Mouse (Mus musculus): ENCODE measurements around the gene Kirrel3. TPM values are rescaled to one million over a fixed set of nuclear protein-coding genes. Genes with fewer than 3 reads are reported as not detected.

The Kirrel3 gene
- polyA plus RNA-seq, 1 experiment from 2014 or later = 54.0 TPM

- Histone ChIP-seq H3K4me1 (ENCODE audit: control insufficient read depth, insufficient read depth, low read length) (peaks cover 30% of the 10 kb centered on the region), H3K27ac (ENCODE audit: low read length) (no peak overlapping the region), H3K36me3 (ENCODE audit: control insufficient read depth, insufficient read depth, low read length) (no peaks in the 10 kb centered on the region), H3K9ac (ENCODE audit: low read depth, low read length) (no peak overlapping the region), H3K27me3 (ENCODE audit: control insufficient read depth, insufficient read depth, low read depth, low read length) (no peaks in the 10 kb centered on the region), H3K9me3 (replicated peaks; ENCODE audit: control insufficient read depth, low read length, poor library complexity, severe bottlenecking) (no peaks in the 10 kb centered on the region), H3K4me3 (ENCODE audit: low read depth, low read length) (no peak overlapping the region), H3K4me2 (ENCODE audit: low read length) (no peak overlapping the region)
- 76% methylated on average over 1 of the region's 1 CpGs for WGBS
- no peak for ATAC-seq
Measured at GRCm38 (mm10) chr9:35021744-35022143, 536.0 kb downstream of the Kirrel3 start.

- Histone ChIP-seq H3K9ac (ENCODE audit: low read depth, low read length) (peak overlapping the region; percentile 52; the same call in 1 of the 2 replicates), H3K36me3 (ENCODE audit: control insufficient read depth, insufficient read depth, low read length) (no peaks in the 10 kb centered on the region), H3K4me2 (ENCODE audit: low read length) (peak overlapping the region; percentile 48), H3K4me3 (ENCODE audit: low read depth, low read length) (peak overlapping the region; percentile 17; the same call in 1 of the 2 replicates), H3K9me3 (replicated peaks; ENCODE audit: control insufficient read depth, low read length, poor library complexity, severe bottlenecking) (no peaks in the 10 kb centered on the region), H3K4me1 (ENCODE audit: control insufficient read depth, insufficient read depth, low read length) (peaks cover 6% of the 10 kb centered on the region; the same call in 1 of the 2 replicates), H3K27ac (ENCODE audit: low read length) (no peak overlapping the region), H3K27me3 (ENCODE audit: control insufficient read depth, insufficient read depth, low read depth, low read length) (no peaks in the 10 kb centered on the region)
- ATAC-seq = peak; percentile 33
- 6% methylated on average over 25 of the region's 25 CpGs for WGBS
Measured at GRCm38 (mm10) chr9:35024591-35025496, 539.1 kb downstream of the Kirrel3 start.

GRCm38 (mm10) chr9:35026311-35026710 is 540.6 kb downstream of the Kirrel3 start:
- 85% methylated on average over 6 of the region's 6 CpGs for WGBS
- no peaks in the 10 kb centered on the region for H3K27me3 ChIP-seq (ENCODE audit: control insufficient read depth, insufficient read depth, low read depth, low read length)
- ATAC-seq = no peak
- no peak overlapping the region for H3K9ac ChIP-seq (ENCODE audit: low read depth, low read length)
- H3K4me2 ChIP-seq (ENCODE audit: low read length) = no peak overlapping the region
- no peak overlapping the region for H3K27ac ChIP-seq (ENCODE audit: low read length)
- no peaks in the 10 kb centered on the region for H3K9me3 ChIP-seq (replicated peaks; ENCODE audit: control insufficient read depth, low read length, poor library complexity, severe bottlenecking)
- H3K4me1 ChIP-seq (ENCODE audit: control insufficient read depth, insufficient read depth, low read length) = peaks cover 6% of the 10 kb centered on the region; the same call in 1 of the 2 replicates
- H3K36me3 ChIP-seq (ENCODE audit: control insufficient read depth, insufficient read depth, low read length) = no peaks in the 10 kb centered on the region
- H3K4me3 ChIP-seq (ENCODE audit: low read depth, low read length) = no peak overlapping the region

- H3K9ac ChIP-seq (ENCODE audit: low read depth, low read length) = no peak overlapping the region
- H3K27ac ChIP-seq (ENCODE audit: low read length) = no peak overlapping the region
- 65% methylated on average over 6 of the region's 6 CpGs for WGBS
- no peak overlapping the region for H3K4me3 ChIP-seq (ENCODE audit: low read depth, low read length)
- H3K36me3 ChIP-seq (ENCODE audit: control insufficient read depth, insufficient read depth, low read length) = no peaks in the 10 kb centered on the region
- no peaks in the 10 kb centered on the region for H3K9me3 ChIP-seq (replicated peaks; ENCODE audit: control insufficient read depth, low read length, poor library complexity, severe bottlenecking)
- H3K4me1 ChIP-seq (ENCODE audit: control insufficient read depth, insufficient read depth, low read length) = peaks cover 6% of the 10 kb centered on the region; the same call in 1 of the 2 replicates
- H3K27me3 ChIP-seq (ENCODE audit: control insufficient read depth, insufficient read depth, low read depth, low read length) = no peaks in the 10 kb centered on the region
- ATAC-seq = no peak
- H3K4me2 ChIP-seq (ENCODE audit: low read length) = no peak overlapping the region
Measured at GRCm38 (mm10) chr9:35026897-35027311, 541.2 kb downstream of the Kirrel3 start.

- 90% methylated on average over 6 of the region's 6 CpGs for WGBS
- Histone ChIP-seq H3K9me3 (replicated peaks; ENCODE audit: control insufficient read depth, low read length, poor library complexity, severe bottlenecking) (no peaks in the 10 kb centered on the region), H3K4me2 (ENCODE audit: low read length) (no peak overlapping the region), H3K27me3 (ENCODE audit: control insufficient read depth, insufficient read depth, low read depth, low read length) (no peaks in the 10 kb centered on the region), H3K4me3 (ENCODE audit: low read depth, low read length) (no peak overlapping the region), H3K27ac (ENCODE audit: low read length) (no peak overlapping the region), H3K36me3 (ENCODE audit: control insufficient read depth, insufficient read depth, low read length) (no peaks in the 10 kb centered on the region), H3K4me1 (ENCODE audit: control insufficient read depth, insufficient read depth, low read length) (peaks cover 6% of the 10 kb centered on the region; the same call in 1 of the 2 replicates), H3K9ac (ENCODE audit: low read depth, low read length) (no peak overlapping the region)
- ATAC-seq = no peak
Measured at GRCm38 (mm10) chr9:35027382-35027997, 541.8 kb downstream of the Kirrel3 start.

GRCm38 (mm10) chr9:35030823-35031222 is 545.1 kb downstream of the Kirrel3 start:
- ATAC-seq = no peak

GRCm38 (mm10) chr9:35032457-35032856 is 546.8 kb downstream of the Kirrel3 start:
- H3K36me3 ChIP-seq (ENCODE audit: control insufficient read depth, insufficient read depth, low read length) = no peaks in the 10 kb centered on the region; the same call in 1 of the 2 replicates
- H3K4me2 ChIP-seq (ENCODE audit: low read length) = no peak overlapping the region
- H3K4me1 ChIP-seq (ENCODE audit: control insufficient read depth, insufficient read depth, low read length) = no peaks in the 10 kb centered on the region
- no peak overlapping the region for H3K27ac ChIP-seq (ENCODE audit: low read length)
- H3K9me3 ChIP-seq (replicated peaks; ENCODE audit: control insufficient read depth, low read length, poor library complexity, severe bottlenecking) = no peaks in the 10 kb centered on the region
- H3K4me3 ChIP-seq (ENCODE audit: low read depth, low read length) = no peak overlapping the region
- H3K9ac ChIP-seq (ENCODE audit: low read depth, low read length) = no peak overlapping the region
- H3K27me3 ChIP-seq (ENCODE audit: control insufficient read depth, insufficient read depth, low read depth, low read length) = no peaks in the 10 kb centered on the region
- 63% methylated on average over 6 of the region's 6 CpGs for WGBS
- ATAC-seq = no peak

More at GRCm38 (mm10) chr9:35030823-35031222, 545.1 kb downstream of the Kirrel3 start:
- no peak overlapping the region for H3K9ac ChIP-seq (ENCODE audit: low read depth, low read length)
- no peaks in the 10 kb centered on the region; the same call in 1 of the 2 replicates for H3K36me3 ChIP-seq (ENCODE audit: control insufficient read depth, insufficient read depth, low read length)
- no peak overlapping the region for H3K4me3 ChIP-seq (ENCODE audit: low read depth, low read length)
- no peak overlapping the region for H3K27ac ChIP-seq (ENCODE audit: low read length)
- no peaks in the 10 kb centered on the region for H3K4me1 ChIP-seq (ENCODE audit: control insufficient read depth, insufficient read depth, low read length)
- no peaks in the 10 kb centered on the region for H3K9me3 ChIP-seq (replicated peaks; ENCODE audit: control insufficient read depth, low read length, poor library complexity, severe bottlenecking)
- 71% methylated on average over 5 of the region's 5 CpGs for WGBS
- H3K27me3 ChIP-seq (ENCODE audit: control insufficient read depth, insufficient read depth, low read depth, low read length) = no peaks in the 10 kb centered on the region
- H3K4me2 ChIP-seq (ENCODE audit: low read length) = no peak overlapping the region

- WGBS = 58% methylated on average over 14 of the region's 14 CpGs
- no peaks in the 10 kb centered on the region for H3K9me3 ChIP-seq (replicated peaks; ENCODE audit: control insufficient read depth, low read length, poor library complexity, severe bottlenecking)
- no peaks in the 10 kb centered on the region for H3K4me1 ChIP-seq (ENCODE audit: control insufficient read depth, insufficient read depth, low read length)
- ATAC-seq = no peak
- H3K4me2 ChIP-seq (ENCODE audit: low read length) = no peak overlapping the region
- no peaks in the 10 kb centered on the region; the same call in 1 of the 2 replicates for H3K36me3 ChIP-seq (ENCODE audit: control insufficient read depth, insufficient read depth, low read length)
- no peak overlapping the region for H3K27ac ChIP-seq (ENCODE audit: low read length)
- no peak overlapping the region for H3K4me3 ChIP-seq (ENCODE audit: low read depth, low read length)
- H3K27me3 ChIP-seq (ENCODE audit: control insufficient read depth, insufficient read depth, low read depth, low read length) = no peaks in the 10 kb centered on the region
- no peak overlapping the region for H3K9ac ChIP-seq (ENCODE audit: low read depth, low read length)
Measured at GRCm38 (mm10) chr9:35035074-35035473, 549.4 kb downstream of the Kirrel3 start.

Data from midbrain, embryonic 16.5 days (tissue).